Mouse (Mus musculus): ENCODE measurements around the gene Akap10.
"Not testable (repeated sequence)": the region's sequence is repeated elsewhere in the genome, so short reads cannot be mapped to it uniquely, and the experiment has no call there.

Gene Akap10

DNA sequence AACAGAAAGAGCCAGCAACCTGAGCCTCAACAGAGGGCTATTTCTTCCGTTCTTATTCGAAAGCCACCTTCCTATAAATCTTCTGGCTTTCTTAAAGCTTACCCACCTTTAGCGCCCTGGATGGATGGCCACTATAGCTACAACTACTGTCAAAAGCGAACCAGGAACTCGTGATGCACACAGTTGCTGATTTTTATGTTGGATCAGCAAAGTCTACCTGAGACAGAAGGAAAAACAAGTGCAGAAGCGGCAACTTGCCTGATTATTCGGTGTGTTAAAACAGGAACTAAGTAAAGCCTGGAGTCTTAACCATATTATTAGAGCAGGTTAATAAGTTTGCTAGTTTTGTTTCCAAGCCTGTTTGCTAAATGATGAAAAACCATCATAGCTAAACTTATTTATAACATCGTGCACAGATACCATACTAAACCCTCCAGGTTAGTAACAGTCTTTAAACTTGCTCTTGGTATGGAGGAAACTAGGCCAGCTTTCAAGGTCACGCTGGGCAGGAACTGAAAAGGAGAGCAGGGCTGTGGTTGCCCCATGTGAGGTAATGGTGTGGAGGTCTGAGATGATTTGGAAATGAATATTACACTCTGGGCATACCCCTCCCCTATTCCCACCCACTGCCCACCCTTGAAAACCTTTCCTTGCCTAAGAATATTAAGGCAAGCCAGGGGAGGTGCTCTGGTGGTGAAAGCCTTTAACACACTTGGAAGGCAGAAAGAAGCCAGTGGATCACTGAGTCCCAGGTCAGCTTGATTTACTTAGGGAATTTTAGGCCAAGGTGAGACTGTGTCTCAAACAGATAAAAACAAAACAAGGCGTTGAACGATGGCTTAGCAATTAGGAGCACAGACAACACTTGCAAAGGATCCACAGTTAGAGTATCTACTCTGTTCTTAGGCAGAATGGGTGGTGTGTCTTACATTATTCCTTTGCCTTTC, 861 bp upstream of the Akap10 start:
- peak; percentile 20 for DNase-seq

DNA sequence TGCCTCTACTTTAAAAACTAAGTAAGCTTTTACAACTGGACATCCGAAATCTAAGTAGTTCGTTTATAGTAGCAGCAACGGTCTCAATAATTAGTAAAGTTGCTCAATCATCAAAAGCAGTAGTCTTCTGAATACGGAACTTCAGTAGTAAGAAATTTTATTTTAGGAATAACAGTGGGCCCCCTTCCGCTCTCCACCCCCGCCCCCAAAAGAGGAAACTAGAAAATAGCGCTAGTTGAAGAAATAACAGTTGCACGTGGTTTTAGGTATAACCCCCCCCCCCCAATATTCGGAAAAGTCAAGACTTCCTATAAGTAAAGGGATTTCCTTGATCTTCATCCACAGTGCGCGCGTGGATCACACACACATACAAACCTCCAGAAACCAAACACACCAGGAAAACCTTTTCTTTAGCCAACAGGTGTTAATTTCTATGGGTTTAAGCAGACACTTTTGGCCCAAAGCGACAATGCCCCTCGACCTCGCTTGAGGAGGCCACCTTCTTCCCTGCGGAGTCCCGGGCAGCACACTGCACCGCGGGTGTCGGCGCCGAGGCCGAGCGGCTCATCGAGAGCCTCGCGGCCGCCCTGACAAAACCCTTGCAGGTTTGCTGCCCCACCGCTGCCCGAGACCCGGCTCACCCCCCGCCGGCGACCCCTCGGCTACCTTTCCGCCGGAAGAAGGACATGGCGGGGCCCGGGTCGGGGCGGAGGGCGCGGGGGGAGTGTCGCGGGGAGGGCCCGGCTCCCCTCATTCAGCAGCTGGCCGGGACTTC, 542 bp downstream of the Akap10 start:
- no peak for DNase-seq

GRCm38 (mm10) chr11:61923309-61923708, 6.7 kb downstream of the Akap10 start:
- no peak for DNase-seq

GRCm38 (mm10) chr11:61919702-61920101, 10.3 kb downstream of the Akap10 start:
- DNase-seq: no peak

DNA sequence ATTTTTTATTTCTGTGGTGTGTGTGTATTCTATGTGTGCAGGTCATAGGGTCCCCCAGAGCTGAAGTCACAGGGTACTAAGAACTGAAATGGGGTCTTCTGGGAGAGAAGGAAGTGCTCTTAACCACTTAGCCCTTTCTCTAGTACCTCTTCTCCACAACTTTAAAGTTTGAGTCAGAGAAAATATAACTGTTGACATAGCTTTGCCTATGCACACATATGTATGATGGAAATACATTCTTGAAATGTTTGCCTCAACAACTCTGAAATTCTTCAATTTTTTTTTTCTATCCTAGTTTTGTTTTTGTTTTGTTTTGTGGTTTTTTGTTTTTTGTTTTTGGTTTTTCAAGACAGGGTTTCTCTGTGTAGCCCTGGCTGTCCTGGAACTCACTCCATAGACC, 21.7 kb downstream of the Akap10 start:
- no peak for DNase-seq

DNA sequence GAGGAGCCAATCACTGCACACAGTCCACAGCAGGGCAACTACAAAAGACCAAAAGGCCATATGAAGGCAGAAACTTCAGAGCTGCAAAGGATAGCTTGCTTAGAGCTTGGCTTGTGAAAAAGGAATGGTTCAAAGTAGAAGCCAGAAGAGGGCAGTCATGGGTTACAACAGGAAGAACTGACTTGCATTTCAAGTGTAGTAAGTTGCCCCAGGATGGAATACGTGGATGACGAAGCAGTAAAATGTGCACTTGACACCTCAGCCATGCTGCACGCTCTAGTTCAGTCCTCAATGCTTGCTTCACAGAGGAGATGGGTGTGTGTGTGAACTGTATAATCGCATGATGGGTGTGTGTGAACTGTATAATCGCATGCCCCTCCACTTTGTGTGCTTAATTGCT, 47.9 kb downstream of the Akap10 start:
- peak; percentile 3 for DNase-seq

- DNase-seq: no peak
These were observed 50.1 kb downstream of the Akap10 start for GRCm38 (mm10) chr11:61879921-61880320.

DNA sequence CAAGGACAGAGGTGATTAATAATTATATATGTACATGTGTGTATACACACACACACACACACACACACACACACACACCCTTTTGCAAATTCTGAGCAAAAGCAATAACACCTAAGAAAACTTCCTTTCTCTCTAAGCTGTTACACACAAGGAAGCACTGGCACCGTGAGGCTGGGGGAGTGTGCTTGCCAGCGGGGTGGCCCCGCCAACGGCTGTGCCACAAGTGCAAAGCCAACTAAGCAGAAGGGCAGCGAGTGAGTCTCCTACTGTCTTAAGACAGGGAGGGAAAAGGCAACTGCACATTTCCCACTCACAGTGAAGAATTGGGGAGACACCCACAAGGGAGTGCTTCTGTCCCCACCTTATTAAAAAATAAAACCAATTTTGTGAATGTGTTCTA, 58.2 kb downstream of the Akap10 start:
- no peak for DNase-seq

- no peak for DNase-seq
These were observed 63.2 kb downstream of the Akap10 start for GRCm38 (mm10) chr11:61866856-61867255.

DNA sequence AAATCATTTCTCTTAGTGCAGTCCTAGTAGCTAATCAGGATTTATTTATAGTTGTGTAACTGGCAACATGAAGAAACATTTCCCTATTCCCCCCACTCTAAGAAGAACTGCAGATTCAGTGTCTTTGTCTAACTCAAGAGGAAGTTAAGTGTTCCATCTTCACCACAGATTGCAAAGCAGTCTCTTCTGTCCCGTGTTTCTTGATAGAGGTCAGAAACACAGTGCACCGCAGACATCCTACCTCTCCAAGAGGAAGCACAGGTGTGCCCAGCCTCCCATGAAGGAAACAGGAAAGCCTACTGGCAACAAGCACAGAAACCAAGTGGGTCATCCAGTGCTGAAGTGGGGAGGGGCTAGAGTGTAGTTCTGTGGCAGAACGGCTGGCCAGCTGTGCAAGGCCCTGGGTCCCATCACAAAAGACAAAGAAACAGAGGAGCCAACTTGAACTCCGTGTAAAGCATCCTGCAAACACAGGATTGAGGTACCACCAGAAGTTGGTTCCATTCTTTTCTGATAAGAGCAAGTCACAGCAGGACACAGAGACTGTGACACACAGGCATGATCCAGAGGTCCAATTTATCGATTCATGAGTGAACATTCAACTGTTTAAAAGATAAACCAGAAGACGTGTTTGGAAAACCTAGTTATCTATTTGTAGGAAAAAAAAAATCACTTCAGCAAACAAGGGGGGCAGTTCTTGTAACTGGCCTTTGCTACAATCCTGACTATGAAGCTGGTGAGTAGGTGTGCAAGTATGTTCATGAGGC, 68.1 kb downstream of the Akap10 start:
- no peak for DNase-seq

DNA sequence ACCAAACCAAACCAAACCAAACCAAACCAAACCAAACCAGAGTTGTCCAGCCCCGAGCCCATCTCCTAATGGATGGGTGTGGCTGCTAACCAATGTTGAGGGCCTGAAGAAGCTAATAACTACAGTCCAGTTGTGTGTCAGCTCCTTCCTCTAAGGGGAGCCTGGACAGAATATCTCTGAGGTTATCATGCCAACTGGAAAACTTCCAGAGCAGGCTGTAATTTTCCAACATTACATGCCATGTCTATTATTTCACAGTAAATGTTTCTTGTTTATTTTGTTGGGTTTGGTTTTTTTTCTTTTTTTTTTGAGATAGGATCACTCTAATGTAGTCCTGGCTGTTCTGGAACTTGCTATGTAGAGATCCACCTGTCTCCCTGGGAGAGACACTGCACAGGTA, 70.7 kb downstream of the Akap10 start:
- no peak for DNase-seq

DNA sequence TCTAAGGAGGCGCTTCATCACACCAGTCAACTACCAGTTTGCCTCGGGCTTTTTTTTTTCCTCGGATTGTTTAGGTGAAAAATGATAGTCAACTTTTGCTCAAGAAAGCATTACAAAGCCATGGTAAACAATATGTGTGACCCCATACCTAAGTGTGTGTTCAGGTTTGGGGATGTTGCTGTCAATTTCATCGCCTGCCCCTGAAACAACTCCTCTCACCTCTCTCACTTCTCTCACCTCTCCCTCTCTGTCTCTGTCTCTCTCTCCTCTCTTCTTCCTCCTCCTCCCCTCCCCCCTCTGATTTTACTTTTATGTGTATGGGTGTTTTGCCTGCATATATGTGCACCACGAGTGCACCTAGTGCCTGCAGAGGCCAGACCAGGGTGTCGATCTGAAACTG, 74.5 kb downstream of the Akap10 start:
- DNase-seq: no peak

DNA sequence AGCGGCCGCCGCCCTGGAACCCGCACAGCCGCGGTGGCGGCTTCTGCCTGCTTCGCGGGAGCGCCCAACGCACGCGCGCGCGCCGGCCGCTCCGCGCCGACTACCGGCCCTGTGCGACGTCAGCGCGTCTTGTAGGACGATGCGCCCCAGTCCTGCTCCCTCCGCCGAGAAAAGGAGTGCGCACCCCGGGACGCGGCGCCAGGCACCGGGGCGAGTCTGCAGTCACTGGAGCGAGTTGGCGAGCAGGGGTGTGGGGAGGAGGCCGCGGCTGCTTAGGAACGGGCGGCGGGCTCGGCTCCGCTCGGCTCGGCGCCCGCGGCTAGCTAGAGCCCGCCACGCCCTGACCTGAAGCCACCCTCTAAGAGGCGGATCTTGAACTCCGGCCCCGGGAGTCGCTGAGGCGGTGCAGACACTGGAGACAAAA, 75.1 kb downstream of the Akap10 start, which contains the start of gene Ulk2:
Gene Ulk2 (minus strand): TSS at position 86 of the 424 bp plus-strand sequence.
- DNase-seq: peak; percentile 92

- peak; percentile 86 for DNase-seq
These were observed 75.7 kb downstream of the Akap10 start for GRCm38 (mm10) chr11:61854211-61854987.

DNA sequence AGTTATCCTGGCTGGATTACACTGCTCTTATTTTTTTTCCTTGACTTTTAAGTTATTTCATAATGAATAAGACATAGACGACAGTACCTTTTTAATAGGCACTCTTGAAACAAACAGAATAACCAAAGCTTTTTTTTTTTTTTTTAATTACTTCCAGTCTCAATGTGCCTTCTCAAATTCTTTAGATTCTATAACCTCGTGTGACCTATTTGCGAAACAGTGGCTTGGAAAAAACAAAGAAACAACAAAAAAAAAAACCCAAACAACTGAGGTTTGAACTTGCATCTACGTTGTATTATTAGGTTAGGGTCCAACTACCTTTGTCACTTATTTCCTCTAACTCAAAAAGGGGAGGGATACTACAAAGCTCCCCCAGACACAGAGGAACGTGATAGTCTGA, 76.4 kb downstream of the Akap10 start:
- no peak for DNase-seq

DNA sequence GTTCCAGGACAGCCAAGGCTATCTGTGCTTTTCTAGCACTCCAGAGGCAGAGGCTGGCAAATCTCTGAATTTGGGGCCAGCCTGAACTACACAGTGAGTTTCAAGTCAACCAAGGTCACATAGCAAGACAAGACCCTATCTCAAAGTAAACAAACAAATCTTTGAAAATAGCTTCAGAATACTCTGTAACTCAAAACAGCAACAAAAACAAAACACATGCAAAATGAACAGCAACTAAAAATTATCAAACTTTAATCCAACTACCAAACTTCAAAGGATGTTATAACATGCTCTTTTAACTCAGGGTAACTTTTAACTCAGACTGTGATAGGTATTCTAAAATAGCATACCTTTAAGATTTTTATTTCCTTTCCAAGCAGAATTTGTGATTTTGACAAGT, 77.1 kb downstream of the Akap10 start:
- DNase-seq: no peak

GRCm38 (mm10) chr11:61851195-61851594, 78.9 kb downstream of the Akap10 start:
- no peak for DNase-seq

GRCm38 (mm10) chr11:61840663-61841062, 89.4 kb downstream of the Akap10 start:
- DNase-seq: not testable (repeated sequence)

DNA sequence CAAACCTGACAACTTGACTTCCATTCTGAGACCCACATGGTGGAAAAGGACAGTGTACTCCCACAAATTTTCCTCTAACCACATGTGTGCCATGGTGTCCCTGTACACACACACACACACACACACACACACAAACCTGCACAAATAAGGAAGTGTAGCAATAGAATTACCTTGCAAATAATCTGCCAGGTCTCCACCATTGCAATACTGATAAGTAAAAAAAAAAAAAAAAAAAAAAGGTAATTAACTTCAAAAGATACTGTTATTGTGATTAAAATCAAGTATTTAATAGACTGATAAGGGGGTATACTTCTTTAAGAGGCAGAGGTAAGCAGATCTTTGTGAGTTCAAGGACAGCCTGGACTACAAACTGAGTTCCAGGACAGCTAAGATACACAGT, 90.1 kb downstream of the Akap10 start:
- DNase-seq: no peak

GRCm38 (mm10) chr11:61839182-61839581, 90.9 kb downstream of the Akap10 start:
- no peak for DNase-seq

Measured in kidney, adult 18-20 months (tissue).